Mouse (Mus musculus): ENCODE results near the gene Nop9. TPM values are rescaled to one million over a fixed set of nuclear protein-coding genes. Genes with fewer than 3 reads are reported as not detected.

The Nop9 gene
- total RNA-seq (2014; rRNA removed; ENCODE audit: low replicate concordance), result 20.2 and 26.3 TPM in 2 replicates
- polyA plus RNA-seq (2015; fragmentation: Nextera tagmentation; extraction: Ambion mirVana), result 13.1 and 14.2 TPM in 2 replicates

DNA sequence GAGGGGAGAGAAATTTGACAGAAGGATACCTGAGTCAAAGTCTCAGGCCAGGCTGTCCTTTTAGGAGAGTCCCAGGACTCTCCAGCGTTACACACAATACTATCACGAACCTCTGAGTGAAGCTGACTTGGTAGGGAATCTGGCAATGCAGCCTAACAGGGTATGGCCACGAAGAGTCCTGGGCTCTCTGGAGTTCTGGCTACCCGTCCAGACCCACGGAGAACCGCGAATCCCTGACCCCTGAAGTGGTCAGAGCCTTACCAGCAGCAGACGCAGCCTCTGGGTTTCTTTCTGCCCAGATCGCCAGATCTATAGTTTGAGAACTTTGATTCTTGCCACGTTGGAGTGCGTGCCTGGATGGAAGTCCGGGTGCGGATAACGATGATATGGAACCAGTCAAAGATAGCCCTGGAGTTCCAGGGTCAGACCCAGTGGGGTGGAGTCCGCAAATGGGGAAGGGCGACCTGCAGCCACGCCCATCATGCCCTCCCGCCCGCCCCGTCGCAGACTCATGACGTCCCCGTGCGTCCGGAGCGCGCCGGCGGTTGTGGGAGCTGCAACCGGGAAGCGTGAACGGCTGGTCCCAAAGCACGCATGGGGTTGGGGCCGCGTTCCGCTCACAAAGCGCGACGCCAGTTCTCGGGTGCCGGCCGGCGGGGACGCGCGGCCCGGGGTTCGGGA is at the start of gene Nop9, which contains the start of gene Dhrs1:
Nop9 (plus strand) TSS at position 514 of the 681 bp plus-strand sequence.
Dhrs1 (minus strand) TSS at position 511 of the 681 bp plus-strand sequence.
- Histone ChIP-seq H3K27ac (ENCODE audit: low read depth) (peak within 1 kb of the TSS; percentile 54; the same call in 1 of the 2 replicates), H3K9me3 (replicated peaks; ENCODE audit: control insufficient read depth, low read length) (no peaks in the 10 kb centered on the region), H3K36me3 (replicated peaks; ENCODE audit: control insufficient read depth, insufficient read depth, low read length) (peaks cover 41% of the 10 kb centered on the region), H3K27me3 (ENCODE audit: control insufficient read depth, insufficient read depth, low read length) (no peaks in the 10 kb centered on the region), H3K9ac (replicated peaks; ENCODE audit: low read depth, low read length) (peak within 1 kb of the TSS; percentile 80), H3K4me1 (ENCODE audit: control insufficient read depth, insufficient read depth) (peaks cover 22% of the 10 kb centered on the region), H3K4me2 (ENCODE audit: low read depth, low read length) (peak within 1 kb of the TSS; percentile 89), H3K4me3 (ENCODE audit: low read depth, low read length) (peak within 1 kb of the TSS; percentile 86)
- DNase-seq (ENCODE audit: low spot score) (peak; percentile 84), ATAC-seq (ENCODE audit: insufficient read depth, low read depth) (peak; percentile 89)
- TF ChIP-seq CTCF (IDR thresholded peaks at IDR 0.05; ENCODE audit: low read depth) (no peak), EP300 (IDR thresholded peaks at IDR 0.05; ENCODE audit: low read depth) (no peak)
- 1% methylated on average over 47 of the region's 48 CpGs for WGBS

DNA sequence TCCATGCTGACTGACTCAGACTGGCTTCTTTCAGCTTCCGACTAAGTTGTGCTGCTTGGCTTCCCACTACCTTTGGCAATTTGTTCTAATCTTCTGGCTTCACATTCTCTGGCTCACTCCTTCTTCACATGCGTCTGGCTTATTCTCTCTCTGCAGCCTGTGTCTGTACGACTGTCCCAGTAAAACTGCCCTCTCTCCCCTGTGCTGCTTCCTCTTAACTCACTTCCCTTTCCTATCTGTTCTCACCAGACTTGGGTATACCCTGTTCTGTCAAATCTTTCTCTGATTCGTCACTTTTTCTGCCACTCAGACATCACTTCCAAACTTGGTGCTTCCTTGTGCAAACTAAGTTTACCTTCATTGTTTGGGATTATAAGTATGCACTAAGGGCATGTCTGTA is 48.3 kb upstream of the Nop9 start:
- TF ChIP-seq EP300 (IDR thresholded peaks at IDR 0.05; ENCODE audit: low read depth) (no peak), CTCF (IDR thresholded peaks at IDR 0.05; ENCODE audit: low read depth) (no peak)
- ATAC-seq (ENCODE audit: insufficient read depth, low read depth), result no peak

DNA sequence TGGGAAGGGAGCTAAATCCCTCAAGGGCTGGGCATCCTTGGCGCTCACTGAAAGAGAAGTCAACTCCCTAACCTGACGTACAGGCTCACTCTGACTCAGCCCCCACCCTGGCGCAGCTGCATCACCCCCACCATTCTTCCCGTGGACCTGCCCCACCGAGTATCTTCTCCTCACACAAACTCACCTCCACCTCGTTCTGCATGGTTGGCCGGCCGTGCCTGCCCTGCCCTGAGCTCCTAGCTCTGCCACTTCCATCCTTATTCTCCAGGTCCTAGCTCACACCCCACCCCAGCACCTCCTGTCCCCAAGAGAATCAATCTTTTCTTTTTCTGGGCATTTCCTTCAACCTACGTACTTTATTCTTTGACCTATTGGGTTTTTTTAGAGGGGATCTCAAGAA is 44.4 kb upstream of the Nop9 start:
- H3K4me3 ChIP-seq (ENCODE audit: low read depth, low read length), result no peak overlapping the region
- DNase-seq (ENCODE audit: low spot score) (no peak), ATAC-seq (ENCODE audit: insufficient read depth, low read depth) (no peak)
- 61% methylated on average over 9 of the region's 9 CpGs for WGBS
- H3K9me3 ChIP-seq (replicated peaks; ENCODE audit: control insufficient read depth, low read length), result no peaks in the 10 kb centered on the region
- TF ChIP-seq CTCF (IDR thresholded peaks at IDR 0.05; ENCODE audit: low read depth), result no peak
- TF ChIP-seq EP300 (IDR thresholded peaks at IDR 0.05; ENCODE audit: low read depth), result no peak
- H3K36me3 ChIP-seq (replicated peaks; ENCODE audit: control insufficient read depth, insufficient read depth, low read length), result no peaks in the 10 kb centered on the region
- H3K27me3 ChIP-seq (ENCODE audit: control insufficient read depth, insufficient read depth, low read length), result no peaks in the 10 kb centered on the region
- H3K4me1 ChIP-seq (ENCODE audit: control insufficient read depth, insufficient read depth), result no peaks in the 10 kb centered on the region
- H3K27ac ChIP-seq (ENCODE audit: low read depth), result no peak overlapping the region
- no peak overlapping the region for H3K4me2 ChIP-seq (ENCODE audit: low read depth, low read length)
- H3K9ac ChIP-seq (replicated peaks; ENCODE audit: low read depth, low read length), result no peak overlapping the region

More for the DNA sequence above, 48.3 kb upstream of the Nop9 start:
- H3K9me3 ChIP-seq (replicated peaks; ENCODE audit: control insufficient read depth, low read length), result no peaks in the 10 kb centered on the region
- no peak overlapping the region for H3K27ac ChIP-seq (ENCODE audit: low read depth)
- no peaks in the 10 kb centered on the region for H3K4me1 ChIP-seq (ENCODE audit: control insufficient read depth, insufficient read depth)
- no peak for DNase-seq (ENCODE audit: low spot score)
- WGBS, result 69% methylated on average over 4 of the region's 4 CpGs
- no peak overlapping the region for H3K4me2 ChIP-seq (ENCODE audit: low read depth, low read length)
- no peak overlapping the region for H3K4me3 ChIP-seq (ENCODE audit: low read depth, low read length)
- no peaks in the 10 kb centered on the region for H3K36me3 ChIP-seq (replicated peaks; ENCODE audit: control insufficient read depth, insufficient read depth, low read length)
- no peak overlapping the region for H3K9ac ChIP-seq (replicated peaks; ENCODE audit: low read depth, low read length)
- no peaks in the 10 kb centered on the region for H3K27me3 ChIP-seq (ENCODE audit: control insufficient read depth, insufficient read depth, low read length)

DNA sequence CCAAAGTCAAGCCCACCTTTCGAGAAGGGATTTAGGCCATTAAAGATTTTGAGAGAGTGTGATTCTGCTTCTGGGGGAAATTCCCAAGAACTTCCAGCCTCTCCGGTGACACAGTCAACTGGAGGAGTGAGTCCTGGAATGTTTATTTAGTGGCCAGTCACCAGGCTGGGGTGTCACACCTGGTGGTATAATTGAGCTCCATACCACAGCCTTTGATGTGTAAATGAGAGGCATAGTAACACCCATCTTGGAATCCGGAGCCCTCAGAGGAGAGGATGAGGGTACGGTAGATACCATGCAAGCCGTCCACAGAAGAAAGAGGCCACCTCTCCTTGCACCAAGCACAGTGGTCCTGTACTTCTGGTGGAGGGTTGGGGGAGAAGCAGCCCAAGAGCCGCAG is 42.7 kb upstream of the Nop9 start:
- WGBS, result 56% methylated on average over 6 of the region's 6 CpGs
- H3K4me3 ChIP-seq (ENCODE audit: low read depth, low read length), result no peak overlapping the region
- ATAC-seq (ENCODE audit: insufficient read depth, low read depth), result no peak

DNA sequence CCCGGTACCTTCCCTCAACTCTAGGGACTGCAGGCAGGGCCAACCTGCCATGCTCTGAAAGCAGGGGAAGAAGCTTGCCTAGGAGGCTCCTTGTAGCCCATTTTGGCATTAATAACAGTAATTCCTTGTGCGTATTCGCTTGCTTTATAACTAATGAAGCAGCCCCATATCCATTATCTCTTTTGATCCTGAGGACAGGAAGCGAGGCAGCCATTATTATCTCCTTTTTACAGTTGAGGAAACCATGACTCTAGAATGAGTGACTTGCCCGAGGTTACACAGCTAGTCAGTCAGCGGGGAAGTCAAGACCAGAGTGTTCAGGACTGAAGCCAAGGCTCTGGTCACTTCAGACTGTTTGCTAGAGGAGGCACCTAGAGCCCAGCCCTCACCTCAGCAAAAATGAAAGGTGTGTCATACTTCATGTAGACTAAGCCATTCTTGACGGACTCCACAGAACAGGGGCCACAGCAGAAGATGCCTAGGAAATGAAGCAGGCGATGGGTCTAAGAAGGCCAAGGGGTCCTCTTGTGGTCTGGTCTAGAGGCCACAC is 39.4 kb upstream of the Nop9 start:
- Histone ChIP-seq H3K36me3 (replicated peaks; ENCODE audit: control insufficient read depth, insufficient read depth, low read length) (no peaks in the 10 kb centered on the region), H3K4me2 (ENCODE audit: low read depth, low read length) (no peak overlapping the region), H3K9ac (replicated peaks; ENCODE audit: low read depth, low read length) (no peak overlapping the region), H3K9me3 (replicated peaks; ENCODE audit: control insufficient read depth, low read length) (no peaks in the 10 kb centered on the region), H3K27ac (ENCODE audit: low read depth) (no peak overlapping the region), H3K27me3 (ENCODE audit: control insufficient read depth, insufficient read depth, low read length) (no peaks in the 10 kb centered on the region), H3K4me3 (ENCODE audit: low read depth, low read length) (no peak overlapping the region), H3K4me1 (ENCODE audit: control insufficient read depth, insufficient read depth) (no peaks in the 10 kb centered on the region)
- ATAC-seq (ENCODE audit: insufficient read depth, low read depth) (no peak), DNase-seq (ENCODE audit: low spot score) (no peak)
- no peak for TF ChIP-seq CTCF (IDR thresholded peaks at IDR 0.05; ENCODE audit: low read depth)
- no peak for TF ChIP-seq EP300 (IDR thresholded peaks at IDR 0.05; ENCODE audit: low read depth)
- 77% methylated on average over 8 of the region's 8 CpGs for WGBS

More for the DNA sequence above, 42.7 kb upstream of the Nop9 start:
- DNase-seq (ENCODE audit: low spot score), result no peak
- Histone ChIP-seq H3K4me1 (ENCODE audit: control insufficient read depth, insufficient read depth) (no peaks in the 10 kb centered on the region), H3K27ac (ENCODE audit: low read depth) (no peak overlapping the region), H3K9ac (replicated peaks; ENCODE audit: low read depth, low read length) (no peak overlapping the region), H3K4me2 (ENCODE audit: low read depth, low read length) (no peak overlapping the region), H3K27me3 (ENCODE audit: control insufficient read depth, insufficient read depth, low read length) (no peaks in the 10 kb centered on the region), H3K36me3 (replicated peaks; ENCODE audit: control insufficient read depth, insufficient read depth, low read length) (no peaks in the 10 kb centered on the region), H3K9me3 (replicated peaks; ENCODE audit: control insufficient read depth, low read length) (no peaks in the 10 kb centered on the region)
- no peak for TF ChIP-seq EP300 (IDR thresholded peaks at IDR 0.05; ENCODE audit: low read depth)
- TF ChIP-seq CTCF (IDR thresholded peaks at IDR 0.05; ENCODE audit: low read depth), result no peak
